Mouse (Mus musculus): Measurements from ENCODE around the gene Rreb1.

Rreb1 gene

GRCm38 (mm10) chr13:37912591-37913467 lies 134.6 kb downstream of the Rreb1 start:
- DNase-seq (ENCODE audit: low read depth, low spot score): no peak

- DNase-seq (ENCODE audit: low read depth, low spot score): no peak
Observed at GRCm38 (mm10) chr13:37913963-37914362, 135.8 kb downstream of the Rreb1 start.

GRCm38 (mm10) chr13:37918336-37919261 lies 140.4 kb downstream of the Rreb1 start:
- no peak for DNase-seq (ENCODE audit: low read depth, low spot score)

- no peak for DNase-seq (ENCODE audit: low read depth, low spot score)
Observed at GRCm38 (mm10) chr13:37919711-37920277, 141.6 kb downstream of the Rreb1 start.

GRCm38 (mm10) chr13:37920727-37921126 lies 142.5 kb downstream of the Rreb1 start:
- DNase-seq (ENCODE audit: low read depth, low spot score): no peak

- DNase-seq (ENCODE audit: low read depth, low spot score): no peak
Observed at GRCm38 (mm10) chr13:37923091-37923490, 144.9 kb downstream of the Rreb1 start.

DNA sequence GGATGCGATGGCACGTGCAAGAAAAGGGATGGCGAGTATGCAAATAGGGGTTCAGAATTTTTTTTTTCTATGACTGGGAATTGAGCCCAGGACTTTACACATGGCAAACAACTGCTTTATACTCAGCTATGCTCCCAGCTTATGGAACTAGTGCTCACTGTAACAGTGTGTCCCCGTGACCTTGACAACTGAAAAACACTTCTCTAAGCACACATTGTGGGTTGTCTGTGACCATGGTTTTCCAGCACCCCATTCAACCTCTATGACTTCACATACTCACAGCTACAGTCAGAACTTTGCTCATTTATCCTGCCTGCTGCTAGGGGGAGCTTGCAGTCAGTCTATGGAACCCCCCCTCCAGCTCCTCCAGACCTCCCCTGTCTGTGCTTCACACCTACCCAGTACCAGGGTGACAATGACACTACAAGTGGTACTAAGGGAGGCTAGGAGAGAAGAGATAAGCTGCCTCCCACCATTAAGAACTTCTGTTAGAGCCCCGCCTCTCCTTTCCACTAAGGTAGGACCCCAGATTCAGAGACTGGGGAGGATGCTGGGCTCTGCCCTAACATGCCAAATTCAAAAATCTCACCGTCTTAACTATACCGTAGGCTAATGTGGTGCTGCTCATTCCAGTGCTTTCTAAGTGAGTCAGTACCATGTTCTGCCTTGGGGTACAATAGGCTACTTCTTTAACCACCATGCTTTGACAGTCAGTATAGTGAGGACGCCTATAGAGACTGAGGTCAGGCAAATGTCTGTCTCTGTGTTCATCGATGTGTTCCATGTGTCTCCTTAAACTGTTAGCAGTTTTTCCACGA lies 145.7 kb downstream of the Rreb1 start:
- no peak for DNase-seq (ENCODE audit: low read depth, low spot score)

GRCm38 (mm10) chr13:37924461-37924948 lies 146.3 kb downstream of the Rreb1 start:
- DNase-seq (ENCODE audit: low read depth, low spot score): no peak

DNA sequence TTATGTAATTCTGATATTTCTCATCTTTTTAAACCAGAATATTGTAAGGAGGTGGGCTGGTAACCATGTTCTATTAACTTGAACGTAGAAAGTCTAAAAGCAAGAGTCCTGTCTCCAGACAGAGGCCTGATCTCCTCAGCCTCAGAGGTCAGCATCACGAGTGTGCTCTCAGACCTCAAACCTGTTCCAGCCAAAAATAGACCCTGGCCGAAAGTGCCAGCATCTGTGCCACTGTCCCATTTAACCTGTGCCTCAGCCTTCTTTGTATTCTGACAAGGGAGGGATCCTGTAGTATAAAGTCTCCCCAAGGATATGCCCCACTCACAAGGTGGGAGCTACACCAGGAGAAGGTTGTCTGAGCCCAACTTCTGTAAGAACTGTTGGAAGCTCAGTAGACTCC lies 148.2 kb downstream of the Rreb1 start:
- no peak for DNase-seq (ENCODE audit: low read depth, low spot score)

- DNase-seq (ENCODE audit: low read depth, low spot score): no peak
Observed at GRCm38 (mm10) chr13:37929532-37929931, 151.3 kb downstream of the Rreb1 start.

GRCm38 (mm10) chr13:37930091-37930490 lies 151.9 kb downstream of the Rreb1 start:
- DNase-seq (ENCODE audit: low read depth, low spot score): no peak

GRCm38 (mm10) chr13:37930621-37931020 lies 152.4 kb downstream of the Rreb1 start:
- no peak for DNase-seq (ENCODE audit: low read depth, low spot score)

- DNase-seq (ENCODE audit: low read depth, low spot score): no peak
Observed at GRCm38 (mm10) chr13:37931210-37931922, 153.2 kb downstream of the Rreb1 start.

GRCm38 (mm10) chr13:37934075-37934474 lies 155.9 kb downstream of the Rreb1 start:
- no peak for DNase-seq (ENCODE audit: low read depth, low spot score)

GRCm38 (mm10) chr13:37934920-37935319 lies 156.7 kb downstream of the Rreb1 start:
- DNase-seq (ENCODE audit: low read depth, low spot score): no peak

- DNase-seq (ENCODE audit: low read depth, low spot score): no peak
Observed at GRCm38 (mm10) chr13:37936351-37936750, 158.2 kb downstream of the Rreb1 start.

- no peak for DNase-seq (ENCODE audit: low read depth, low spot score)
Observed at GRCm38 (mm10) chr13:37940167-37940566, 162.0 kb downstream of the Rreb1 start.

- no peak for DNase-seq (ENCODE audit: low read depth, low spot score)
Observed at GRCm38 (mm10) chr13:37940649-37941048, 162.4 kb downstream of the Rreb1 start.

GRCm38 (mm10) chr13:37941138-37941645 lies 163.0 kb downstream of the Rreb1 start:
- DNase-seq (ENCODE audit: low read depth, low spot score): no peak
